Mouse (Mus musculus): Measurements from ENCODE around the gene Brinp3. TPM values are rescaled to one million over a fixed set of nuclear protein-coding genes. Genes with fewer than 3 reads are reported as not detected.

Brinp3 gene
- polyA plus RNA-seq (2012; rRNA removed) = 19.9 and 21.7 TPM in 2 replicates

DNA sequence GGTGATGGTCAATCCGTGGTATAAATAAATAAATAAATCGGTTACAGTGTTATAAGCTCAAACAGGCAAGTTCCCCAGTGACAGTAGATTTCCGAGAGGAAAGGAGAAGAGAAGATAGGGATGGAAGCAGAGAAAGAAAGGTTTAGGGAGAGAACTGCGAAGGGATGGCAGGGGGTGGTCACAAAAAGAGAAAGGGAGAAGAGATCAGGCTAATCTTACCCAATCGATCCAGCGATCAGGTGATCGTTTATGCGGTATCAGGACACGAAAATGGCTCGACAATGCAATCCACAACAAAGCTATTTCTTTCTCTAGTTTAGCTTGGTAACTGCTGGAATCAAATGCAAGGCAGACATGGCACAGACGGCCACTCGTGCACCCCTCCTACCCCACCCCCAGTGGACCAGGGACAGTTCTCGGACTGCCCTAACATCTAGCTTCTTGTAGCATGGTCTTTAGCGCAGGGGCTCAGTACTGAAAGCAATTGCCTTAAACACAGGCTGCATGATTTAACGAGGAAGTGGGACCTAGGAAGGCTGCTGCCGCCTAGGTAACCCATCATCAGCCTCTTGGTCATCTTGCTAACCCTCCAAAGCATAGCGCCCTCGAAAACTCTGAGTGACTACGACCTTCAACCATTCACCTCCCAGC lies at the start of gene Brinp3:
Gene Brinp3, plus strand, starts transcription at position 80 of the 651 bp plus-strand sequence.
- Histone ChIP-seq H3K4me1 (ENCODE audit: control insufficient read depth, insufficient read depth, low read length) (no peaks in the 10 kb centered on the region), H3K27ac (ENCODE audit: insufficient read depth, low read length) (peak within 1 kb of the TSS; percentile 97), H3K27me3 (ENCODE audit: control insufficient read depth, insufficient read depth, low read length) (no peaks in the 10 kb centered on the region), H3K4me3 (replicated peaks; ENCODE audit: insufficient read depth, low read depth, low read length) (peak within 1 kb of the TSS; percentile 96)
- 2% methylated on average over 19 of the region's 19 CpGs for WGBS
- TF ChIP-seq POLR2A (IDR thresholded peaks at IDR 0.05; ENCODE audit: borderline replicate concordance, insufficient read depth, low read length) (no peak), CTCF (IDR thresholded peaks at IDR 0.05; ENCODE audit: borderline replicate concordance, insufficient read depth, low read depth, low read length) (no peak)
- peak; percentile 62 to 73 for DNase-seq

DNA sequence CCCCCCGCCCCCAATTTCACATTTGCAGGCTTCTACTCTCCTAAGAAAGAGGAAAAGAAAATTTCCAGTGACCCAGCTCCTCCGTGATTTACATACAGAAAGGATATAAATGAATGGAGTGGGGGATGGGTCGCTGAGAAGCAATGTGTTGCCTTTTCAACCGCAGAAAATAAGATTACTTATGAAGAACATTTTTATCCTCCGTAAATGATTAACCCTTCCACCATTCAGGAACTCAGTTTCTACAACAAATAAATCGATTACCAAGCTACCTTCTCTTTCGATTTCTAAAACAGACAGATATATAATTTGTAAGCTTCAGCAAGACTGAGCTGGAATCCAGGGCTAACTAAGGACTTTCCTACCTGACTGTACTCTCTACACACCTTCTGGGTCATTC lies 339 bp upstream of the Brinp3 start:
- Histone ChIP-seq H3K4me3 (replicated peaks; ENCODE audit: insufficient read depth, low read depth, low read length) (peak overlapping the region; percentile 48), H3K4me1 (ENCODE audit: control insufficient read depth, insufficient read depth, low read length) (no peaks in the 10 kb centered on the region), H3K27me3 (ENCODE audit: control insufficient read depth, insufficient read depth, low read length) (no peaks in the 10 kb centered on the region), H3K27ac (ENCODE audit: insufficient read depth, low read length) (peak overlapping the region; percentile 97; the same call in 1 of the 2 replicates)
- WGBS = 4% methylated on average over 7 of the region's 7 CpGs
- TF ChIP-seq POLR2A (IDR thresholded peaks at IDR 0.05; ENCODE audit: borderline replicate concordance, insufficient read depth, low read length) = no peak
- TF ChIP-seq CTCF (IDR thresholded peaks at IDR 0.05; ENCODE audit: borderline replicate concordance, insufficient read depth, low read depth, low read length) = no peak
- peak; percentile 31 to 63 for DNase-seq

DNA sequence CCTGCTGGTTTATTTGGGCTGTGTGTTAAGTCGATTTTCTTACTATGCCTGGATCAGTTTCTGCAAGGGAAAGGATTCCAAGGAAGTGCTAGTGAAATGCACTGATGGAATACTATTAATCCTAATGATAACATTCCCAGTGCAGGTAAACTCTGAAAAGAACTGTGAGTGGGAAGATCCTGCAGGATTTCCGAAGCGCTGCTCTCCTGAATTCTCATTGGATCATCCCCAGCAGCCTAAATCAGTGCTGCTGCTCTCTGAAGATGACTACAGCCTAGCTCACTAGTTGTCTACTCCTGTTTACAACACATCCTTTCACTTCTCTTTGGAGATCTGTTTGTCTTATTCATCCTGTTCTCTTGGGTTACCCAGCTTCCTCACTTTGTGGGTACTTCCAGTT lies 826 bp downstream of the Brinp3 start:
- 0% methylated on average over 3 of the region's 3 CpGs for WGBS
- Histone ChIP-seq H3K4me3 (replicated peaks; ENCODE audit: insufficient read depth, low read depth, low read length) (peak overlapping the region; percentile 96), H3K4me1 (ENCODE audit: control insufficient read depth, insufficient read depth, low read length) (no peaks in the 10 kb centered on the region), H3K27ac (ENCODE audit: insufficient read depth, low read length) (peak overlapping the region; percentile 97), H3K27me3 (ENCODE audit: control insufficient read depth, insufficient read depth, low read length) (no peaks in the 10 kb centered on the region)
- peak in 1 of 2 experiments; percentile 69 for DNase-seq
- TF ChIP-seq CTCF (IDR thresholded peaks at IDR 0.05; ENCODE audit: borderline replicate concordance, insufficient read depth, low read depth, low read length) (no peak), POLR2A (IDR thresholded peaks at IDR 0.05; ENCODE audit: borderline replicate concordance, insufficient read depth, low read length) (peak; percentile 27; the same call in 1 of the 2 replicates)

DNA sequence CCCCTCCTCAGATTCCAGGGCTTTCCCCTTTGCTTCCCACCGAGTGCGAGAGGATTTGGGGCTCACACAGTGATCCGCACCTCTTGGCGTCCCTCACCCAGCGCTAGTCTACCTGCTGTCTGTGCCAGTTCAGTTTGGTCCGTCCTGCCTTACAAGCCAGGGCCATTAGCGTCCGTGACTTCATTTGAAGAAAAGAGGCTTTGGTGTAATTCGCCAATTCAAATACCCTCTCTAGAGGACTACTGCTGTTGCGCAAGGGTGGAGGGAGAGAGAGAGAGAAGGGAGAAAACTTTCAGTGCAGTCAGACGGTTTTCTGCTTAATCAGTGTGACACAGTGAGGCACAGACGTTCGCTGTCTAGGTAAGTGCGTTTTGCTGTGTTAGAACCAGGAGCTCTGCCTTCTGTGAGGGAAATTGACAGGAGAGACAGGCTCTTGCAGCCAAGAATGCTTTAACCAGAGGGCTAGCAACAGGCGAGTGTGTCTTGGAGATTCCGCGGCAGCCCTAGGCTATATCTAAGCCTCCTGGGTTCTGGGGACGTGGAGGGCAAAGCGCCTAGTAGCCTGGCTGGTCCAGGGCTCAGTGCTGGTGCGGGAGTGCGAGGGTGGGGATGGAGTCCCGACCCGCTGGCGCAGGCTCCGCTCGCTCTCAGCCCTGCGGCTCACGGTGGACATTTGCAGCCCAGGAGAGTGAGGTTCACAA lies 3.0 kb downstream of the Brinp3 start:
- Histone ChIP-seq H3K27me3 (ENCODE audit: control insufficient read depth, insufficient read depth, low read length) (no peaks in the 10 kb centered on the region), H3K27ac (ENCODE audit: insufficient read depth, low read length) (peak overlapping the region; percentile 96), H3K4me3 (replicated peaks; ENCODE audit: insufficient read depth, low read depth, low read length) (peak overlapping the region; percentile 97), H3K4me1 (ENCODE audit: control insufficient read depth, insufficient read depth, low read length) (no peaks in the 10 kb centered on the region)
- peak; percentile 81 to 87 for DNase-seq
- TF ChIP-seq POLR2A (IDR thresholded peaks at IDR 0.05; ENCODE audit: borderline replicate concordance, insufficient read depth, low read length) (peak; percentile 36; the same call in 1 of the 2 replicates), CTCF (IDR thresholded peaks at IDR 0.05; ENCODE audit: borderline replicate concordance, insufficient read depth, low read depth, low read length) (no peak)
- WGBS = under 1% methylated on average over 28 of the region's 28 CpGs

DNA sequence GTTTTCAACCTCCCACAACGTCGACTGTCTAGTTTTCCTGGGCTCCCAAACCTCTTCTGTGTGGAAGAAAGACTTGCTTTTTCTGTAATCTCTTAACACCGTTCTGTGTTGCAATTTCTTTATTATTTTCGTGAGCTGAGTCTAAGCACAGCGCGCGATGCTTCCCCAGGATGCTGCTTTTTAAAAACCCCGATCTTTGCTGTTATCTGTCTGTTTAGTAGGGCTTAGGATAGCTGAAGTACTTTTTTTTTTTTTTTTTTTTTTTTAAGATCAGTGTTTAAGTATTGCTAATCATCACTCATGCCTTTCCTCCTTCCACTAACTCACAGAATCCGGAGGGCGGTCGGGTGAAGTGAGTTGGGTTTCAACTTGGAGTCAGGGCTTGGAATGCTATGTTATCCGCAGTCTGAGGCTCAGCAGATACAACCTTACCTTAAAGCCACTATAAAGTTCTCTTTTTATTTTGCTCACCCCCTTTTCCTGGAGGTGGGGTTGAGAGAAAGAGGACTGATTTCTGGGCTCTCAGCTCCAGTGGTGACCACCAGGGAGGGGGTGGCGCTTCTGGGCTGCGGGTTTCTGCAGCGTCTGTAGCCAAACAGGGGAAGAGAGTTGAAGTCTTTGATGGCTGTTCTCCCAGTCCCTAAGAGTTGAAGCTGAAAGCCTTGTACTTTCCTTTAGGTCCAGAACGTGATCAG lies 3.7 kb downstream of the Brinp3 start:
- H3K27me3 ChIP-seq (ENCODE audit: control insufficient read depth, insufficient read depth, low read length) = no peaks in the 10 kb centered on the region
- H3K4me3 ChIP-seq (replicated peaks; ENCODE audit: insufficient read depth, low read depth, low read length) = peak overlapping the region; percentile 97
- under 1% methylated on average over 16 of the region's 16 CpGs for WGBS
- DNase-seq = peak; percentile 70 to 73
- no peaks in the 10 kb centered on the region for H3K4me1 ChIP-seq (ENCODE audit: control insufficient read depth, insufficient read depth, low read length)
- TF ChIP-seq POLR2A (IDR thresholded peaks at IDR 0.05; ENCODE audit: borderline replicate concordance, insufficient read depth, low read length) (no peak), CTCF (IDR thresholded peaks at IDR 0.05; ENCODE audit: borderline replicate concordance, insufficient read depth, low read depth, low read length) (0 out of 2 replicates have a peak, but pooled peaks have one; percentile 3)
- peak overlapping the region; percentile 96 for H3K27ac ChIP-seq (ENCODE audit: insufficient read depth, low read length)

DNA sequence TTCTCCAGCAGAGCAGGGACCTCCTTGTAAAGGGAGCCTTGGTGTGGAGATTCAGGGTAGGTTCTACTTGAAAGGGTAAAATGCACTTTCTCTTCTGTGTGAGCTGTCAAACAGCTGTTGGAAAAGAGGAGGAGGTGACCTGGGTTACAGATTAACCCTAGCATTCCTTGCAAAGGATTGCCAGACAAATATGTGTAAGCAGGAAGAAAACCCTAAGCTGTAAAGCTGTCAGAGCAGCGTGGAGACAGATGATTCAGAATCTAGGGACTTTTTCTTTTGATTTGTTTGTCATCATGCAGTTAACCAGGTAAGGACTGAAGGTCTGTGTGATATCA lies 4.2 kb downstream of the Brinp3 start:
- Histone ChIP-seq H3K4me3 (replicated peaks; ENCODE audit: insufficient read depth, low read depth, low read length) (peak overlapping the region; percentile 97), H3K27me3 (ENCODE audit: control insufficient read depth, insufficient read depth, low read length) (no peaks in the 10 kb centered on the region), H3K4me1 (ENCODE audit: control insufficient read depth, insufficient read depth, low read length) (no peaks in the 10 kb centered on the region), H3K27ac (ENCODE audit: insufficient read depth, low read length) (peak overlapping the region; percentile 96)
- TF ChIP-seq CTCF (IDR thresholded peaks at IDR 0.05; ENCODE audit: borderline replicate concordance, insufficient read depth, low read depth, low read length) = no peak
- 3% methylated on average over 1 of the region's 1 CpGs for WGBS
- no peak for DNase-seq

DNA sequence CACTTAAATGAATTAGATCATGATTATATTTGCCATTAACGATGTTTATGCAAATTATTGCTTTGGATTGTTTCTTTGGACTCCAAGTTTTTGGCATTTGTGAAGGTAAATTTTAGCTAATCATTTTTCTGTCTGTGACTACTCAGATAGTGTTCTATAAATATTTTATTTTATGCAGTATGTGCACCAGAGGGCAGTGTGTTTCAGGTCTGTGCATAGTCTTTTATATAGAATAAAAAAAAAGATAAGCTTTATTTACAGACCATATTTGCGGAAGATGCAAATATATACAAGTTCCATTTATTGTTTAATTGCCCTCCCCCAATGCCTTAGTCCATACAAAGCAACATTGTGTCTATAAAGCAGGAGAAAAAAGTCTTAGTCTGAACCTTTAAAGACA lies 20.8 kb downstream of the Brinp3 start:
- no peak overlapping the region for H3K4me3 ChIP-seq (replicated peaks; ENCODE audit: insufficient read depth, low read depth, low read length)
- TF ChIP-seq POLR2A (IDR thresholded peaks at IDR 0.05; ENCODE audit: borderline replicate concordance, insufficient read depth, low read length) (no peak), CTCF (IDR thresholded peaks at IDR 0.05; ENCODE audit: borderline replicate concordance, insufficient read depth, low read depth, low read length) (no peak)
- no peaks in the 10 kb centered on the region; the same call in 1 of the 2 replicates for H3K4me1 ChIP-seq (ENCODE audit: control insufficient read depth, insufficient read depth, low read length)
- 83% methylated on average over 2 of the region's 2 CpGs for WGBS
- no peaks in the 10 kb centered on the region for H3K27me3 ChIP-seq (ENCODE audit: control insufficient read depth, insufficient read depth, low read length)
- DNase-seq = no peak
- no peak overlapping the region for H3K27ac ChIP-seq (ENCODE audit: insufficient read depth, low read length)

All from cerebellum, adult 2 months (tissue).